Comparison of ENCODE assay signal across 8 mouse cellular contexts in genomic region chr4:105158169-105158555, GRCm38 (mm10). TPM values are rescaled to one million over a fixed set of nuclear protein-coding genes. Genes with fewer than 3 reads are reported as not detected.
DNase-seq lines count a peak whose midpoint lies in the region; ATAC-seq and TF ChIP-seq lines count a peak whose summit lies in the region.

No protein-coding gene starts in this region.

- H3K4me3 ChIP-seq in ES-E14 (ENCODE audit: insufficient read depth in 1 of 2, low read depth in 1 of 2, low read length in 2 of 2, poor library complexity in 1 of 2, severe bottlenecking in 1 of 2): peak overlapping the region; percentile 79 to 80
- peak overlapping the region; percentile 97 for H3K4me3 ChIP-seq in hindbrain, embryonic 11.5 days (ENCODE audit: low read depth, low read length)

- H3K27me3 ChIP-seq in hindbrain, embryonic 11.5 days (ENCODE audit: control insufficient read depth, insufficient read depth, low read length): no peaks in the 10 kb centered on the region

- H3K4me1 ChIP-seq in ES-E14 (ENCODE audit: control insufficient read depth in 2 of 2, insufficient read depth in 2 of 2, low read length in 2 of 2, poor library complexity in 1 of 2): peaks cover 8 to 12% of the 10 kb centered on the region in 2 experiments
- H3K4me1 ChIP-seq in hindbrain, embryonic 11.5 days (replicated peaks; ENCODE audit: control insufficient read depth, insufficient read depth, low read length): peaks cover 3% of the 10 kb centered on the region; the same call in 1 of the 2 replicates

- H3K27ac ChIP-seq in ES-E14 (ENCODE audit: insufficient read depth, low read depth, low read length, poor library complexity, severe bottlenecking): no peak overlapping the region
- H3K27ac ChIP-seq in hindbrain, embryonic 11.5 days (ENCODE audit: low read depth, low read length): peak overlapping the region; percentile 74

- ATAC-seq in hindbrain, embryonic 11.5 days (ENCODE audit: low FRiP score): peak; percentile 84

- H3K4me2 ChIP-seq in hindbrain, embryonic 11.5 days (replicated peaks; ENCODE audit: low read depth, low read length): peak overlapping the region; percentile 81

- DNase-seq in ES-E14 (ENCODE audit: low read depth, low spot score): no peak
- peak; percentile 41 for DNase-seq in cerebellum, adult 8-10 months
- DNase-seq in frontal cortex, postnatal 10 days (ENCODE audit: low spot score in 2 of 2): peak; percentile 51 to 66
- DNase-seq in hindbrain, embryonic 11.5 days (ENCODE audit: low spot score): peak; percentile 80
- DNase-seq in layer of hippocampus, postnatal 25 days (ENCODE audit: extremely low spot score in 1 of 2, low spot score in 1 of 2): peak; percentile 53 to 65
- peak; percentile 84 for DNase-seq in lung, postnatal 25 days (ENCODE audit: low spot score)
- DNase-seq in retina, embryonic 14.5 days (ENCODE audit: low spot score): peak; percentile 81
- peak; percentile 77 for DNase-seq in thymus, postnatal 14 days

- H3K36me3 ChIP-seq in ES-E14 (ENCODE audit: control insufficient read depth, insufficient read depth, low read length, poor library complexity, severe bottlenecking): 0 out of 2 replicates have a peak, but pooled peaks cover 3% of the 10 kb centered on the region
- H3K36me3 ChIP-seq in hindbrain, embryonic 11.5 days (ENCODE audit: control insufficient read depth, insufficient read depth, low read length): no peaks in the 10 kb centered on the region

- under 1% methylated on average over 26 of the region's 26 CpGs for WGBS in hindbrain, embryonic 11.5 days

- in situ Hi-C loops in ES-E14 (cut with MboI; ENCODE audit: low sequenced_read_pairs in 2 of 2, unreplicated experiment in 2 of 2): loop anchor here (10.0 kb wide), 2 partner anchors 157 to 1067 kb away; no protein-coding TSS in a partner anchor

- H3K9ac ChIP-seq in ES-E14 (ENCODE audit: insufficient read depth, low read depth, low read length, poor library complexity, severe bottlenecking): peak overlapping the region; percentile 77
- peak overlapping the region; percentile 87 for H3K9ac ChIP-seq in hindbrain, embryonic 11.5 days (ENCODE audit: low read depth, low read length)

- H3K9me3 ChIP-seq in ES-E14 (ENCODE audit: control insufficient read depth, insufficient read depth, low read depth, low read length): no peaks in the 10 kb centered on the region
- no peaks in the 10 kb centered on the region for H3K9me3 ChIP-seq in hindbrain, embryonic 11.5 days (ENCODE audit: control insufficient read depth, low read length)

TF ChIP-seq in ES-E14, 5 proteins besides CTCF, POLR2A, EP300 and RAD21:
- no peak for TF ChIP-seq HCFC1 (IDR thresholded peaks at IDR 0.05; ENCODE audit: borderline replicate concordance, insufficient read depth, low read length)
- no peak for TF ChIP-seq ZC3H11A (IDR thresholded peaks at IDR 0.05; ENCODE audit: borderline replicate concordance, low read depth, low read length)
- no peak for TF ChIP-seq CHD2 (IDR thresholded peaks at IDR 0.05; ENCODE audit: low read depth, low read length)
- no peak for TF ChIP-seq ZNF384 (IDR thresholded peaks at IDR 0.05; ENCODE audit: low read depth, low read length)
- no peak for TF ChIP-seq MAFK (IDR thresholded peaks at IDR 0.05; ENCODE audit: insufficient read depth, low read depth, low read length)
TF ChIP-seq in ES-E14: peak in this region for 0.

RNA-seq across cellular contexts. Expression of gene Plpp3, which starts 1.0 kb away (rescaled TPM):
- total RNA-seq in ES-E14 (2012; rRNA removed): 11.8 and 13.0 TPM in 2 replicates
- polyA plus RNA-seq in hindbrain, embryonic 11.5 days (2014; fragmentation: Nextera tagmentation; extraction: Ambion mirVana): 51.1 and 52.7 TPM in 2 replicates
- 100 to 1,000 TPM; 202 to 209 TPM for total RNA-seq in layer of hippocampus, postnatal 25 days (2021)

RNA-seq across cellular contexts. Expression of gene Prkaa2, which starts 48.5 kb away (rescaled TPM):
- total RNA-seq in ES-E14 (2012; rRNA removed): 3.9 and 4.3 TPM in 2 replicates
- polyA plus RNA-seq in hindbrain, embryonic 11.5 days (2014; fragmentation: Nextera tagmentation; extraction: Ambion mirVana): 5.0 TPM in 2 replicates
- total RNA-seq in layer of hippocampus, postnatal 25 days (2021): 10 to 100 TPM; 16.3 to 18.6 TPM

Comparison
In these comparisons a context has a peak if more than half of its experiments do, and no peak if none do; other contexts are left out.
1. RNA of gene Plpp3, which starts 1.0 kb away (total RNA-seq): 202 to 209 TPM in layer of hippocampus, postnatal 25 days; 11.8 to 13.0 TPM in ES-E14; every median in the first group is over 10 times any median in the second.